Mouse (Mus musculus) kidney, postnatal 0 days (tissue): Measurements from ENCODE around the gene Atf1. TPM values are rescaled to one million over a fixed set of nuclear protein-coding genes. Genes with fewer than 3 reads are reported as not detected.

Experiments
- ATAC-seq: fragments of 200-750 bp; cut with Nextera tagmentation; replicated peaks from 2 replicates; pipeline ENCODE4 v1.8.0; 2017; ENCODE audit warnings: low read depth, moderate number of reproducible peaks, moderate TSS enrichment, moderate library complexity; ENCODE audit not compliant: low FRiP score
- DNase-seq: peaks from one replicate; pipeline ENCODE4 v3.0.0-alpha.2; 2016; ENCODE audit warnings: low spot score
- H3K27ac ChIP-seq: fragments of 300-500 bp; sonication (generic); 2 replicates; pipeline ENCODE4 v1.5.1; 2014; ENCODE audit warnings: mild to moderate bottlenecking
- H3K27me3 ChIP-seq: fragments of 300-500 bp; sonication (generic); 2 replicates; pipeline ENCODE4 v1.6.1; 2014; ENCODE audit warnings: low read length, mixed read lengths; ENCODE audit not compliant: insufficient read depth
- H3K36me3 ChIP-seq: fragments of 300-500 bp; sonication (generic); 2 replicates; pipeline ENCODE4 v1.6.1; 2014; ENCODE audit warnings: low read length, mixed read lengths; ENCODE audit not compliant: insufficient read depth
- H3K4me1 ChIP-seq: fragments of 300-500 bp; sonication (generic); replicated peaks from 2 replicates; pipeline ENCODE4 v1.6.1; 2014; ENCODE audit warnings: antibody characterized with exemption, low read length, mixed read lengths; ENCODE audit not compliant: insufficient read depth
- H3K4me2 ChIP-seq: fragments of 300-500 bp; sonication (generic); 2 replicates; pipeline ENCODE4 v1.6.1; 2014; ENCODE audit warnings: mild to moderate bottlenecking, low read length, moderate library complexity, mixed read lengths
- H3K4me3 ChIP-seq: fragments of 300-500 bp; sonication (generic); replicated peaks from 2 replicates; pipeline ENCODE4 v1.5.1; 2014; ENCODE audit warnings: low read depth, low read length
- H3K9ac ChIP-seq: fragments of 300-500 bp; sonication (generic); 2 replicates; pipeline ENCODE4 v1.6.1; 2014; ENCODE audit warnings: low read depth, low read length
- H3K9me3 ChIP-seq: fragments of 300-500 bp; sonication (generic); replicated peaks from 2 replicates; pipeline ENCODE4 v1.6.1; 2016; ENCODE audit warnings: low read length, inconsistent platforms, mixed read lengths
- CTCF ChIP-seq: IDR thresholded peaks from 2 replicates; pipeline ENCODE4 v1.5.1; 2016; ENCODE audit warnings: antibody characterized with exemption, low read depth, mild to moderate bottlenecking, moderate library complexity
- WGBS: fragments of 180-500 bp; shearing (Covaris S2); extraction: QIAGEN DNeasy Blood & Tissue Kit; methylation state at CpG from one replicate; pipeline ENCODE4 v1.1.7; 2014; 5-methylcytosine and 5-hydroxymethylcytosine counted together
- polyA plus RNA-seq: library from polyadenylated mRNA; unstranded; fragments of >200 nt; fragmentation: Nextera tagmentation; extraction: Ambion mirVana; gene quantifications from 2 replicates; pipeline ENCODE4 v1.2.1, GENCODE M21; 2015

Atf1 gene
- polyA plus RNA-seq, 1 experiment from 2014 or later, result 30.2 TPM

- Histone ChIP-seq H3K27ac (0 out of 2 replicates have a peak overlapping the region, but pooled peaks have one; percentile 5), H3K9me3 (0 out of 2 replicates have a peak, but pooled peaks cover 2% of the 10 kb centered on the region), H3K4me3 (no peak overlapping the region), H3K4me1 (0 out of 2 replicates have a peak, but pooled peaks cover 6% of the 10 kb centered on the region), H3K4me2 (no peak overlapping the region), H3K36me3 (0 out of 2 replicates have a peak, but pooled peaks cover 4% of the 10 kb centered on the region), H3K9ac (no peak overlapping the region), H3K27me3 (no peaks in the 10 kb centered on the region)
- DNase-seq (no peak), ATAC-seq (no peak)
- no peak for TF ChIP-seq CTCF
- WGBS, result 91% methylated on average over 1 of the region's 1 CpGs
These were observed 1.7 kb upstream of the Atf1 start for GRCm38 (mm10) chr15:100225891-100226290.

- no peak for TF ChIP-seq CTCF
- H3K27ac ChIP-seq, result peak overlapping the region; percentile 100
- 0 out of 2 replicates have a peak, but pooled peaks cover 4% of the 10 kb centered on the region for H3K36me3 ChIP-seq
- DNase-seq, result no peak
- 0 out of 2 replicates have a peak, but pooled peaks cover 6% of the 10 kb centered on the region for H3K4me1 ChIP-seq
- no peaks in the 10 kb centered on the region for H3K27me3 ChIP-seq
- 0 out of 2 replicates have a peak, but pooled peaks cover 2% of the 10 kb centered on the region for H3K9me3 ChIP-seq
- H3K4me3 ChIP-seq, result peak overlapping the region; percentile 85
- 3% methylated on average over 16 of the region's 17 CpGs for WGBS
- ATAC-seq, result no peak
- H3K9ac ChIP-seq, result peak overlapping the region; percentile 97
- H3K4me2 ChIP-seq, result peak overlapping the region; percentile 57
These were observed 472 bp upstream of the Atf1 start for GRCm38 (mm10) chr15:100227031-100227662.

- ATAC-seq, result no peak
- 8% methylated on average over 16 of the region's 16 CpGs for WGBS
- Histone ChIP-seq H3K4me3 (peak overlapping the region; percentile 85), H3K4me1 (0 out of 2 replicates have a peak, but pooled peaks cover 6% of the 10 kb centered on the region), H3K27me3 (no peaks in the 10 kb centered on the region), H3K27ac (peak overlapping the region; percentile 100), H3K9ac (peak overlapping the region; percentile 97), H3K4me2 (peak overlapping the region; percentile 57), H3K36me3 (0 out of 2 replicates have a peak, but pooled peaks cover 10% of the 10 kb centered on the region), H3K9me3 (no peaks in the 10 kb centered on the region)
- DNase-seq, result peak; percentile 37
- TF ChIP-seq CTCF, result peak; percentile 34; the same call in 1 of the 2 replicates
These were observed 1.1 kb downstream of the Atf1 start for GRCm38 (mm10) chr15:100228535-100229336.

GRCm38 (mm10) chr15:100230655-100231054 is 3.0 kb downstream of the Atf1 start:
- DNase-seq (no peak), ATAC-seq (no peak)
- Histone ChIP-seq H3K4me3 (no peak overlapping the region), H3K36me3 (peaks cover 14% of the 10 kb centered on the region), H3K9me3 (no peaks in the 10 kb centered on the region), H3K9ac (no peak overlapping the region), H3K4me1 (0 out of 2 replicates have a peak, but pooled peaks cover 6% of the 10 kb centered on the region), H3K27ac (no peak overlapping the region), H3K27me3 (no peaks in the 10 kb centered on the region), H3K4me2 (no peak overlapping the region)
- WGBS, result 63% methylated on average over 1 of the region's 1 CpGs
- TF ChIP-seq CTCF, result peak; percentile 38; the same call in 1 of the 2 replicates

- Histone ChIP-seq H3K27ac (no peak overlapping the region), H3K27me3 (no peaks in the 10 kb centered on the region), H3K4me3 (no peak overlapping the region), H3K36me3 (peaks cover 21% of the 10 kb centered on the region), H3K4me2 (no peak overlapping the region), H3K9me3 (no peaks in the 10 kb centered on the region), H3K4me1 (0 out of 2 replicates have a peak, but pooled peaks cover 4% of the 10 kb centered on the region), H3K9ac (no peak overlapping the region)
- DNase-seq (no peak), ATAC-seq (no peak)
- TF ChIP-seq CTCF, result no peak
- WGBS, result 84% methylated on average over 14 of the region's 14 CpGs
These were observed 4.3 kb downstream of the Atf1 start for GRCm38 (mm10) chr15:100231616-100232525.
